1 mouse cellular context compared by ENCODE assay signal in genomic region chr12:70969485-70970184, GRCm38 (mm10).
TF ChIP-seq lines count a peak whose summit lies in the region.

No protein-coding gene starts in this region.

TF ChIP-seq in MEL, 35 proteins besides CTCF, POLR2A, EP300 and RAD21 (continued from another document):
- TF ChIP-seq JUND (IDR thresholded peaks at IDR 0.05; ENCODE audit: low read depth, low read length) (no peak; the same call in 1 of the 2 replicates), POLR2AphosphoS2 (IDR thresholded peaks at IDR 0.05; ENCODE audit: low read length) (no peak; the same call in 1 of the 2 replicates), MAZ (IDR thresholded peaks at IDR 0.05; ENCODE audit: low read depth, low read length) (peak; percentile 52; the same call in 1 of the 2 replicates)
TF ChIP-seq in MEL: peak in this region for 12.
